In genomic region chr1:191432023-191432422, GRCm38 (mm10) we compare ENCODE assay signal across 13 mouse cellular contexts. TPM values are rescaled to one million over a fixed set of nuclear protein-coding genes. Genes with fewer than 3 reads are reported as not detected.
DNase-seq lines count a peak whose midpoint lies in the region; ATAC-seq lines count a peak whose summit lies in the region.
"Had no signal": no experiment of that assay in that cellular context is flagged by ENCODE, and none has a peak within 500 bp of the region (broad histone marks: within the 10 kb centered on the region; RNA-seq: fewer than 3 reads in every experiment).

No protein-coding gene starts in this region.

- no peaks in the 10 kb centered on the region for H3K9me3 ChIP-seq in heart, embryonic 12.5 days (replicated peaks)
- H3K9me3 ChIP-seq in lung, embryonic 15.5 days = no peaks in the 10 kb centered on the region
- H3K9me3 ChIP-seq: midbrain, embryonic 12.5 days had no signal

- 56% methylated on average over 15 of the region's 15 CpGs for WGBS in heart, embryonic 12.5 days
- 47% methylated on average over 15 of the region's 15 CpGs for WGBS in lung, embryonic 15.5 days

- DNase-seq in heart, postnatal 4 days = no peak
- DNase-seq in lung, postnatal 36 days = no peak
- DNase-seq in right cerebral cortex, postnatal 10 days (ENCODE audit: low spot score in 2 of 2) = no peak
- DNase-seq in left cerebral cortex, adult 8-10 months (ENCODE audit: low spot score in 2 of 2) = no peak
- DNase-seq: cerebellum, postnatal 14 days; gastrocnemius, postnatal 14 days had no signal

- H3K4me1 ChIP-seq in heart, embryonic 12.5 days (replicated peaks) = peaks cover 34% of the 10 kb centered on the region
- peaks cover 43% of the 10 kb centered on the region for H3K4me1 ChIP-seq in lung, embryonic 15.5 days

- no peaks in the 10 kb centered on the region for H3K36me3 ChIP-seq in heart, embryonic 12.5 days
- H3K36me3 ChIP-seq in lung, embryonic 15.5 days = no peaks in the 10 kb centered on the region
- H3K36me3 ChIP-seq: midbrain, embryonic 12.5 days had no signal

- no peaks in the 10 kb centered on the region for H3K27me3 ChIP-seq in heart, embryonic 12.5 days (replicated peaks)
- H3K27me3 ChIP-seq in lung, embryonic 15.5 days = no peaks in the 10 kb centered on the region
- H3K27me3 ChIP-seq: midbrain, embryonic 12.5 days had no signal

- 0 out of 2 replicates have a peak overlapping the region, but pooled peaks have one; percentile 1 for H3K4me2 ChIP-seq in heart, embryonic 12.5 days
- H3K4me2 ChIP-seq in lung, embryonic 15.5 days = peak overlapping the region; percentile 33; the same call in 1 of the 2 replicates
- H3K4me2 ChIP-seq: midbrain, embryonic 12.5 days had no signal

- H3K9ac ChIP-seq in heart, embryonic 12.5 days = no peak overlapping the region
- H3K9ac ChIP-seq in lung, embryonic 15.5 days = no peak overlapping the region
- H3K9ac ChIP-seq: midbrain, embryonic 12.5 days had no signal

- ATAC-seq in heart, embryonic 12.5 days (ENCODE audit: insufficient number of reproducible peaks, low FRiP score) = no peak
- ATAC-seq in lung, embryonic 15.5 days (ENCODE audit: borderline replicate concordance, extremely low read depth, low FRiP score, low TSS enrichment) = no peak
- ATAC-seq in inflammation-experienced regulatory T-cells, adult 6 months = peak; percentile 64
- ATAC-seq in megakaryocyte progenitor cell, adult 5-6 weeks (replicated peaks; ENCODE audit: poor library complexity) = peak; percentile 45
- ATAC-seq: hindbrain, postnatal 0 days had no signal

- H3K27ac ChIP-seq in heart, embryonic 12.5 days (ENCODE audit: poor library complexity, severe bottlenecking) = no peak overlapping the region
- peak overlapping the region; percentile 43; the same call in 1 of the 2 replicates for H3K27ac ChIP-seq in lung, embryonic 15.5 days
- H3K27ac ChIP-seq: hindbrain, postnatal 0 days; left cerebral cortex, adult 2 months; midbrain, embryonic 12.5 days had no signal

- no peak overlapping the region for H3K4me3 ChIP-seq in heart, embryonic 12.5 days
- no peak overlapping the region for H3K4me3 ChIP-seq in lung, embryonic 15.5 days
- H3K4me3 ChIP-seq: left cerebral cortex, adult 2 months; midbrain, embryonic 12.5 days had no signal

RNA-seq across cellular contexts. Expression of gene Ppp2r5a, which starts 29.0 kb away (rescaled TPM):
- 43.0 and 45.6 TPM in 2 replicates for polyA plus RNA-seq in heart, embryonic 12.5 days (2016; fragmentation: Nextera tagmentation; extraction: Ambion mirVana)
- 10 to 100 TPM; 90.7 to 95.0 TPM for total RNA-seq in heart, postnatal 4 days (2021)
- 27.1 and 32.2 TPM in 2 replicates for polyA plus RNA-seq in lung, embryonic 15.5 days (2015; fragmentation: Nextera tagmentation; extraction: Ambion mirVana)
- polyA plus RNA-seq in inflammation-experienced regulatory T-cells, adult 6 months (2017; shearing (Covaris generic)) = 10 to 100 TPM; 33.7 to 66.6 (median 43.3) TPM
- total RNA-seq in megakaryocyte progenitor cell, adult 5-6 weeks (2015) = 124 and 129 TPM in 2 replicates
- total RNA-seq in megakaryocyte progenitor cell, adult 5-6 weeks (2017) = 125 and 139 TPM in 2 replicates
- 10 to 100 TPM; 73.1 to 84.9 (median 78.6) TPM for total RNA-seq in left cerebral cortex, adult 8-10 months (2022)

Comparison
In these comparisons a context has a peak if more than half of its experiments do, and no peak if none do; other contexts are left out.
1. ATAC-seq: peak in inflammation-experienced regulatory T-cells, adult 6 months (single experiment) and megakaryocyte progenitor cell, adult 5-6 weeks (single experiment); none in heart, embryonic 12.5 days (single experiment) and lung, embryonic 15.5 days (single experiment).